Mouse (Mus musculus) forebrain, embryonic 10.5 days (tissue): ENCODE measurements at regions not wholly inside any gene's neighbourhood (a gene's known extent, or its start where the extent isn't known, plus 50 kb on each side); places are given as distances from the start of the nearest gene placed in this dataset.
"Not testable (repeated sequence)": the region's sequence is repeated elsewhere in the genome, so short reads cannot be mapped to it uniquely, and the experiment has no call there.

ENCODE experiments used
- DNase-seq: peaks from one replicate; pipeline ENCODE4 v3.0.0-alpha.2; 2017; ENCODE audit warnings: low spot score; ENCODE audit errors: extremely low spot score
- H3K27ac ChIP-seq: fragments of 300-500 bp; sonication (generic); 2 replicates; pipeline ENCODE4 v1.5.1; 2016; ENCODE audit warnings: mild to moderate bottlenecking
- H3K27me3 ChIP-seq: fragments of 300-500 bp; sonication (generic); 2 replicates; pipeline ENCODE4 v1.6.1; 2016; ENCODE audit warnings: mild to moderate bottlenecking; ENCODE audit not compliant: poor library complexity, severe bottlenecking
- H3K36me3 ChIP-seq: fragments of 300-500 bp; sonication (generic); replicated peaks from 2 replicates; pipeline ENCODE4 v1.6.1; 2016; ENCODE audit warnings: mild to moderate bottlenecking, moderate library complexity
- H3K4me1 ChIP-seq: fragments of 300-500 bp; sonication (generic); 2 replicates; pipeline ENCODE4 v1.6.1; 2016
- H3K4me3 ChIP-seq: fragments of 300-500 bp; sonication (generic); 2 replicates; pipeline ENCODE4 v1.5.1; 2016; ENCODE audit warnings: mild to moderate bottlenecking, moderate library complexity
- H3K9me3 ChIP-seq: fragments of 300-500 bp; sonication (generic); 2 replicates; pipeline ENCODE4 v1.6.1; 2016; ENCODE audit warnings: mild to moderate bottlenecking, moderate library complexity
- WGBS: fragments of 180-500 bp; shearing (Covaris S2); methylation state at CpG from one replicate; pipeline ENCODE4 v1.1.7; 2016; 5-methylcytosine and 5-hydroxymethylcytosine counted together

DNA sequence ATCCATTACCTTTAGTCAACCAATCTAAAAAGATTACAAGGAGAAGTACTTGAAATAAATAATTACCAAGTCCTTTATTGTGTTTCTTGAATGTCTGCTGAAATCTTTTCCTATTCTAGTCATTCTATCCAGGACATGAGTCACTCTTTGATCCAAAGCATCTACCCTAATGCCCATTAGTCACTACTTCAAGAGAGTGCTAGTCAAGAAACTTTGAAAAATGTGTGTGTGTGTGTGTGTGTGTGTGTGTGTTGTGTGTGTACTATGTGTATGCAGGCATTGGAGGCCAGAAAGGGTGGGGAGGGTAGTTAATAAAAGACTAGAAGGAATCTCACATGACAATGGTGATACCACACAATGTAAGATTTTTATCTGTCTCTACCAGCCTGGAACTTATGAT lies 390.7 kb downstream of the Tox3 start:
- Histone ChIP-seq H3K27ac (no peak overlapping the region), H3K36me3 (no peaks in the 10 kb centered on the region), H3K9me3 (no peaks in the 10 kb centered on the region), H3K4me3 (no peak overlapping the region), H3K27me3 (no peaks in the 10 kb centered on the region), H3K4me1 (peaks cover 21% of the 10 kb centered on the region)
- DNase-seq: no peak

DNA sequence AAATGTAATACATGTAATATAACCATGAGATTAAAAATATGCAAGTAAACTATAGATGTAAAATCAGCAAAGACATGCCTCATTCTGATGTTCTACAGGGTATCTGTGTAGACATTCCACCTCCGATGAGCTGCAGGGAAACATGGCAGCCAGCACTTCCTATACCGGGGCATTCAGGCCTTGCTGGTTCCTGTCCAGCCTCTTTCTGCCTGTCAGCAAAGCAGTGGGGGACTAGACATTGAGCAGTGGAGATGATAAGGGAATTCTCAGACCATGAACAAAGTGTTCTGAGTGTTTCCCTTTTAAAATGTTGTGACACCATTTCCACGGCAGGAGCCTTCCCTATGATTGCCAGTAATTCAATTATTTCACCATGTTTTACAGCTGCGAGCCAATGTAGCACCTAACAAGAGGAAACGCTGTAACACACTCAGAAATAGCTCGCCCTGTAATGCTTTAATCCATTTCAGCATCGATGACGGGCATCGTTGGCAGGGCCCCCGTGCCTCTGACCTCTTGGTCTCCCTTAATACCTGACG lies 391.6 kb downstream of the Tox3 start:
- no peak for DNase-seq
- no peaks in the 10 kb centered on the region for H3K9me3 ChIP-seq
- WGBS: 56% methylated on average over 11 of the region's 11 CpGs
- H3K4me3 ChIP-seq: no peak overlapping the region
- H3K27ac ChIP-seq: peak overlapping the region; percentile 66; the same call in 1 of the 2 replicates
- H3K27me3 ChIP-seq: no peaks in the 10 kb centered on the region
- H3K4me1 ChIP-seq: peaks cover 21% of the 10 kb centered on the region
- no peaks in the 10 kb centered on the region for H3K36me3 ChIP-seq

DNA sequence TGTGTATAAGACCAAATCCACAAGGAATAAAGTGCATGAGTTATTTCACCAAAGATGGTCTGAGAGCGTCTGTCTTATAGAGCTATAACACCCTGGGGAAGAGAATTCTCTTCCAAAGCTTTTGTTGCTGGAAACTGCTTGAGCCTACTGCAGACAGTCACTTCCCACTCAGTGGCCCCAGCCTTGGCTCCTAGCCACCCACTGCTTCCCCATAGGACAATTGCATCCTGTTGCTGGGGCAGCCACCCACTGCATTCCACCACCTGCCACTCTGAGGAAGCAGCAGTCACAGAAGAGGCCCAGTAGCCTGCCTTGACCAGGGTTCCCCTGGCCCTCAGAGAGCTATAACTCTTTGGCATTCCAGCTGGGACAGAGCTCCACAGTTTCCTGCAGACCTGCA lies 409.3 kb downstream of the Tox3 start:
- Histone ChIP-seq H3K4me1 (no peaks in the 10 kb centered on the region), H3K9me3 (no peaks in the 10 kb centered on the region), H3K36me3 (no peaks in the 10 kb centered on the region), H3K27ac (no peak overlapping the region), H3K27me3 (no peaks in the 10 kb centered on the region), H3K4me3 (no peak overlapping the region)
- no peak for DNase-seq
- WGBS: 91% methylated on average over 1 of the region's 1 CpGs

DNA sequence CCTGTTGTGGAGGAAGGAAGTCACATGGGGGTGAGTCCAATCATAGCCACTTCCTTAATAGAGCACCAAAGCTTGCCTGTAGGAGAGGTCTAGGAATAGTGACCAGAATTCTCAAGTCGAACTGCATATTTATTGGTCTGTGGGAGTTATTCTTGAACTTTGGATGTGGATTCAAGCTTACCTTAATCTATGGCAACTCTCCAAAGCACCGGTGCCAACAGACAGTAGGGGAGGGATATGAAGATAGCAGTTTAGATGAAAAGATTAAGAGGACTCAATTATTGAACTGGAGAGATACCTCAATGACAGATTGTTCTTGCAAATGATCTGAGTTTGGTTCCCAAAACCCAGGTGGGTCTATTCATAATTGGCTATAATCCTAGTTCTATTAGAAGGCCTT lies 413.6 kb downstream of the Tox3 start:
- DNase-seq: no peak
- WGBS: 94% methylated on average over 2 of the region's 2 CpGs
- Histone ChIP-seq H3K4me1 (no peaks in the 10 kb centered on the region), H3K9me3 (no peaks in the 10 kb centered on the region), H3K27me3 (no peaks in the 10 kb centered on the region), H3K4me3 (no peak overlapping the region), H3K36me3 (no peaks in the 10 kb centered on the region), H3K27ac (no peak overlapping the region)

DNA sequence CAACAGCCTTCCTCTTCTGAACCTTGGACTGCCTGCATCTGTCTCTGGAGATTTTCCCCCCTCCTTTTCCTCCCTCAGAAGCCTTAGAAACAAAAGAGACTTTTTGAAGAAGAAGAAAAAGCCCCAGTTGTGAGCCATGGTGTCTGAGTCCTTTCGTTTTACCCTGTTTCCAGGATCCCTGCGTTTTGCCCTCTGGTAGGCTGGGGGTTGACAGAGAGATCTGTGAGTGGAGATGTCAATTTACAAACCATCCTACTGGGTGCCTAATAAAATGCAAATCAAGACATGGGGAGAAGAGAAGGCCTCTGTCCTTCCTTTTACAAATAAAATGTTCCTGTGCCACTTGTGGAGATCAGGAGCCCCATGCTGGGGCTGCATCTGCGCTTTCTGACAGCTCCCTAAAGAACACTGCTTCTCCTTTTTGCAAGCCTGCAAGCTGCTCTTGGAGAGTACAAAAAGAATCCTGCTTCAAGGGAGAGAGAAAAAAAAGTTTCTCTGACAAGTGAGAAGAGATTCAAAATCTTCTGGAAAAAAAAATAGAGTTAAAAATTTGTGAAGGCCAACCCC lies 421.4 kb downstream of the Tox3 start:
- DNase-seq: peak; percentile 15
- Histone ChIP-seq H3K27ac (peak overlapping the region; percentile 74), H3K9me3 (peaks cover 5% of the 10 kb centered on the region; the same call in 1 of the 2 replicates), H3K36me3 (no peaks in the 10 kb centered on the region), H3K4me3 (no peak overlapping the region), H3K27me3 (no peaks in the 10 kb centered on the region), H3K4me1 (peaks cover 23% of the 10 kb centered on the region)
- WGBS: 3% methylated on average over 3 of the region's 3 CpGs

DNA sequence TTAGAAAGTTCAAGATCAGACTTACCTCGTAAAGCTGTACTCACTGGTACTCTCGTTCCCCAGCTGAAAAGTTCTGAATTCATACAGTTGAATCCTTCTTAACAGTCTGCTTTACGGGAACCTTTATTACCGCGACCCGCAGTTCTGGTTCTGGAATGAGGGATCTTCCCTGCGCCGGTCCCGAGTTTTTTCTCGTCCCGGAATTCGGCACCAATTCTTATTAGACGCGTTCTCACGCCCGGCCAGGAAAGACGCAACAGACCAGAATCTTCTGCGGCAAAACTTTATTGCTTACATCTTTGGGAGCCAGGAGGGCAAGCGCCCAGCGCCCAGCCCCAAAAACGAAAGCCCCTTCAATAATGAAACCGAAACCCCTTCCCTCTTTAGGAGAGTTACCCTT lies 423.4 kb downstream of the Tox3 start:
- WGBS: 98% methylated on average over 12 of the region's 22 CpGs
- not testable (repeated sequence) for H3K36me3 ChIP-seq, H3K9me3 ChIP-seq, DNase-seq, H3K4me3 ChIP-seq, H3K27ac ChIP-seq, H3K27me3 ChIP-seq
- H3K4me1 ChIP-seq: peaks cover 23% of the 10 kb centered on the region

DNA sequence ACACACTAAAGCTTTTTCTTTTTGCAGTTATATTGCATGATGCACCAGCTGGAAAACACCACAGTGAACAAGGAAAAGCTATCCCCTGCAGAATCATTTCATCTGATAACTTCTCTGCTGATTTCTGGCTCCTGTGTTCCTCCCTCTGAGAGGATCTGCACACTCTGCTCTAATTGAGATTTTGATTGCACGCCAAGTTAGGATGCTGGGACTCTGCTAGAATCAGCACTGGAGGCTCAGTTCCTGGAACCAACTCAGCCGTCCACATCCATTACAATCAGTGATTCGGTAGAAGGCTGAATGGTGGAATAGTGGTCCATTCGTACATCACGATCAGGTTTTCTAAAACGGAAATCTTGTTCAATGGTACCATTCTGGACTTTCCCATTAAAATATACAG lies 434.1 kb downstream of the Tox3 start:
- Histone ChIP-seq H3K27ac (no peak overlapping the region), H3K4me1 (no peaks in the 10 kb centered on the region), H3K9me3 (peaks cover 5% of the 10 kb centered on the region; the same call in 1 of the 2 replicates), H3K4me3 (no peak overlapping the region), H3K36me3 (no peaks in the 10 kb centered on the region), H3K27me3 (no peaks in the 10 kb centered on the region)
- no peak for DNase-seq
- WGBS: 95% methylated on average over 6 of the region's 6 CpGs

DNA sequence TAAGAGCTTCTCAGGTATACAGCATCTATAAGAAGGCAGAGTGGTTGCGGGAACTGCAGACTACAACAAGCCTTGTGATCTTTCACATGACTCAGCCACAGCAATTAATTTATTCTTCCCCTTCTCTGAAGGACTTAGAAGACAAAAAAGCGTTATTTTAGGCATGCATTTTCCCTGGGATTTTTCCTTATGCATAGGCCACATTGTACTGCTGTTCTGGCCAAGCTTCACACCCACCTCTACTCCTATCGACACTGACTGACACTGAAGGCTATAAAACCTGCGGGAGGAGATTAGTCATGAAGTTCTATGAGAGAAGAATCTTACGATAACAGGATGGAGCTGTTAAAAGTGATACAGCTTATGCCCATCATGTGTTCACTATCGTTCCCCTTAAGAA lies 441.9 kb downstream of the Tox3 start:
- Histone ChIP-seq H3K27ac (no peak overlapping the region), H3K9me3 (no peaks in the 10 kb centered on the region), H3K36me3 (no peaks in the 10 kb centered on the region), H3K4me1 (no peaks in the 10 kb centered on the region), H3K4me3 (no peak overlapping the region), H3K27me3 (no peaks in the 10 kb centered on the region)
- WGBS: 90% methylated on average over 6 of the region's 6 CpGs
- DNase-seq: no peak

DNA sequence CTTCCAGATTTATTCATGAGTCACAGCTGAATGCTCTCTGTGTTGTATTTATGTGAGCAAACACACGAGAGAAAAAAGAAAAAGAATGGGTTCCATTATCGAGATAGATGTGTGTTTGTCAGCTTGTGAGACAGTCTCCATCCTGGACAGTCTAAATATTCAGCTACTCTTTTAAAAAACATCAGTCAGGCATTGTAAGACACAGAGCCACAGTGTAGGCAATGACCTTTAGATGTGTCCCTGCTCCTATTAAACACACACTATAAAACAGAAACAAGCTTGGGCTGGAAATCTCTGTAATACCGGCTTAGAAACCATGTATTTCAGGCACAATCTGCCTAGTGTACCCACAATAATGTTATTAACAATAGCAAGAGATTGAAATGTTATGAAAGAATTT lies 442.6 kb downstream of the Tox3 start:
- H3K4me1 ChIP-seq: no peaks in the 10 kb centered on the region
- no peak overlapping the region for H3K4me3 ChIP-seq
- no peak for DNase-seq
- H3K36me3 ChIP-seq: no peaks in the 10 kb centered on the region
- H3K27ac ChIP-seq: no peak overlapping the region
- no peaks in the 10 kb centered on the region for H3K27me3 ChIP-seq
- WGBS: 85% methylated on average over 3 of the region's 3 CpGs
- no peaks in the 10 kb centered on the region for H3K9me3 ChIP-seq

DNA sequence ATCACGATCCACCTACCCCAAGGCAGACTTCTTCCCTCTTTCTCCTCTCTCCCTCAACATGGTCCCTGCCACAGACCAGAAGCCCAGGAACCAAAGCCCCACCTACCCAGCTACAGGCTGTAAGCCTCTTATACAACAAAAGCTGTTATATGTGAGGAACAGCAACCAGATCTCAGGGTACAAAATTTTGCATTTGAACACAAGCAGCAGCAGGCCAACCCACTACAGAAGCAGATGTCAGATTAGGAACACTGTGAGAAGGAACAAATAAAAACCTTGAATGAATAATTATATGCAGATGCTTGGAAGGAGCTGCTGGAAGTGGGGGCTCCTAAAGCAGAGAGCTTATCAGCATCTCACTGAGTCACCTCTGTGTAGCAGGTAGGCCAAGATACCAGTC lies 444.8 kb downstream of the Tox3 start:
- no peaks in the 10 kb centered on the region for H3K36me3 ChIP-seq
- WGBS: 91% methylated on average over 1 of the region's 1 CpGs
- DNase-seq: no peak
- no peaks in the 10 kb centered on the region for H3K4me1 ChIP-seq
- no peak overlapping the region for H3K4me3 ChIP-seq
- H3K9me3 ChIP-seq: no peaks in the 10 kb centered on the region
- H3K27me3 ChIP-seq: no peaks in the 10 kb centered on the region
- no peak overlapping the region for H3K27ac ChIP-seq

DNA sequence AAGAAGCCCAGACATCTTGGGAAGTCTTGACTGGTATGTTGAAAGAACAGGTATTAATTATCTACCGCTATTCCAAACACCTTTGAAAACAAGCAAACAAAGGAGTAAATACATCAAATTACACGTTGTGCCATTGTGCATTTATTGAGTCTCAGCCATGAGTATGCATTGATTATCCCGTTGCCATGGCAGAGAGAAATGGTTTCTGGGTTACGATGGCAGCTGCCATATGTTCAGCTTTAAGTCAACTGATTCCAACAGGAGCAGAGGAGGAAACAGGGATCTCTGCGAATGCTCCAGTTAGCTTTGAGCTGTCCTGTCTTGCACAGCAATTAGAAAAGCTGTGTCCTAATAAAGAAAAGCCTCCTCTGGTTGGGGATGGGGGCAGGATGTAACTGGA lies 475.4 kb downstream of the Tox3 start:
- no peak overlapping the region for H3K27ac ChIP-seq
- H3K36me3 ChIP-seq: no peaks in the 10 kb centered on the region
- H3K9me3 ChIP-seq: no peaks in the 10 kb centered on the region
- DNase-seq: no peak
- WGBS: 79% methylated on average over 5 of the region's 5 CpGs
- no peak overlapping the region for H3K4me3 ChIP-seq
- H3K4me1 ChIP-seq: peaks cover 5% of the 10 kb centered on the region
- H3K27me3 ChIP-seq: no peaks in the 10 kb centered on the region

DNA sequence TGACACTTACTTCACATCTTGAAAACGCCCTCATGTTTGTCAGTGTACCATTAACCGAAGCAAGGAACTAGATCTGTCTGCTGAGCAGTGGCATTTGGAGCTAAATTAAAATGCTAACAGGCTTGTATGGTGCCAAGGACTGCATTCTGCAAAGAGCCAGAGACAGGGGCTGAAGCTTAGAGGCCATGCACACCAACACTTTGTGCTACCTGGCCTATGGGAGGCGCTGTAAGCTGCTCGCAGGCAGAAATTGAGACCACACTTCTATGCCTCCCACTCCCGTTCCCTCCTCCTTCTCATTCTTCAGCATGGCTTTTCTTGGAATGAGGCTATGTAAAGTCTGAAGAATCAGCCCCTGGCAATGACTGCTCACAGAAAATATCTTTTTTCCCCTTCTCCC lies 476.2 kb downstream of the Tox3 start:
- peaks cover 5% of the 10 kb centered on the region for H3K4me1 ChIP-seq
- 82% methylated on average over 5 of the region's 5 CpGs for WGBS
- no peaks in the 10 kb centered on the region for H3K9me3 ChIP-seq
- DNase-seq: no peak
- no peak overlapping the region for H3K4me3 ChIP-seq
- H3K27ac ChIP-seq: no peak overlapping the region
- H3K36me3 ChIP-seq: no peaks in the 10 kb centered on the region
- H3K27me3 ChIP-seq: no peaks in the 10 kb centered on the region

DNA sequence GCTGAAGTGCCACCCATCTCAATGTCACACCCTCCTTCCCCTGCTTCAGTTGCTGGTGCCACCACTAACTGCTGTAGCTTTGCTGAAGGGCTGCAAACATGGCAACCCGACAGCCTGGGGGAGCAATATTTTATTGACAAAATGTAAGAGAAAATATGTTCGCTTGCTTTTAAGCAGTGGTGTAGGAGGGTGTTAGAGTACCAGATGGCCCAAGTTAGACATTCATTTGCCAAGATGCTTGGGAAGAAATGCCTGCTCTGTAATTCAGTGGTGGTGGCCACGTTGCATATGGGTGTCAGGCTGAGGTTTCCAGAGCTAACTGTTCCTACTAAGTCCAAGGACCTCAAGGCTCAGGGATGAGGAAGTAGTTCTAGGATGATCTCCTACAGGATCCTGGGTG lies 488.3 kb downstream of the Tox3 start:
- WGBS: 97% methylated on average over 3 of the region's 3 CpGs
- no peak overlapping the region for H3K27ac ChIP-seq
- peaks cover 9% of the 10 kb centered on the region; the same call in 1 of the 2 replicates for H3K4me1 ChIP-seq
- no peak overlapping the region for H3K4me3 ChIP-seq
- no peaks in the 10 kb centered on the region for H3K9me3 ChIP-seq
- H3K27me3 ChIP-seq: no peaks in the 10 kb centered on the region
- DNase-seq: no peak
- no peaks in the 10 kb centered on the region for H3K36me3 ChIP-seq
